Mouse (Mus musculus) hindbrain, embryonic 11.5 days (tissue): ENCODE measurements around the gene Lrp4. TPM values are rescaled to one million over a fixed set of nuclear protein-coding genes. Genes with fewer than 3 reads are reported as not detected.

Experiments
- ATAC-seq: fragments of 200-750 bp; cut with Nextera tagmentation; 2 replicates; pipeline ENCODE4 v1.8.0; 2017; ENCODE audit warnings: mild to moderate bottlenecking, moderate TSS enrichment, moderate library complexity; ENCODE audit not compliant: low FRiP score
- DNase-seq: peaks from one replicate; pipeline ENCODE4 v3.0.0-alpha.2; 2015; ENCODE audit warnings: low spot score
- H3K27ac ChIP-seq: fragments of 300-500 bp; sonication (generic); 2 replicates; pipeline ENCODE4 v1.5.1; 2014; ENCODE audit warnings: mild to moderate bottlenecking, low read depth, low read length
- H3K27me3 ChIP-seq: fragments of 300-500 bp; sonication (generic); 2 replicates; pipeline ENCODE4 v1.6.1; 2014; ENCODE audit warnings: mild to moderate bottlenecking, low read length, moderate library complexity, mixed read lengths; ENCODE audit not compliant: control insufficient read depth, insufficient read depth
- H3K36me3 ChIP-seq: fragments of 300-500 bp; sonication (generic); 2 replicates; pipeline ENCODE4 v1.6.1; 2014; ENCODE audit warnings: mild to moderate bottlenecking, low read length, moderate library complexity, mixed read lengths; ENCODE audit not compliant: control insufficient read depth, insufficient read depth
- H3K4me1 ChIP-seq: fragments of 300-500 bp; sonication (generic); replicated peaks from 2 replicates; pipeline ENCODE4 v1.6.1; 2014; ENCODE audit warnings: low read length, mixed read lengths; ENCODE audit not compliant: control insufficient read depth, insufficient read depth
- H3K4me2 ChIP-seq: fragments of 300-500 bp; sonication (generic); replicated peaks from 2 replicates; pipeline ENCODE4 v1.6.1; 2014; ENCODE audit warnings: mild to moderate bottlenecking, low read depth, low read length
- H3K4me3 ChIP-seq: fragments of 300-500 bp; sonication (generic); 2 replicates; pipeline ENCODE4 v1.5.1; 2014; ENCODE audit warnings: low read depth, low read length
- H3K9ac ChIP-seq: fragments of 300-500 bp; sonication (generic); 2 replicates; pipeline ENCODE4 v1.6.1; 2014; ENCODE audit warnings: low read depth, low read length
- H3K9me3 ChIP-seq: fragments of 300-500 bp; sonication (generic); 2 replicates; pipeline ENCODE4 v1.6.1; 2016; ENCODE audit warnings: low read length; ENCODE audit not compliant: control insufficient read depth
- WGBS: fragments of 180-500 bp; shearing (Covaris S2); extraction: QIAGEN DNeasy Blood & Tissue Kit; methylation state at CpG from one replicate; pipeline ENCODE4 v1.1.7; 2014; 5-methylcytosine and 5-hydroxymethylcytosine counted together
- polyA plus RNA-seq: library from polyadenylated mRNA; unstranded; fragments of >200 nt; fragmentation: Nextera tagmentation; extraction: Ambion mirVana; gene quantifications from 2 replicates; pipeline ENCODE4 v1.2.1, GENCODE M21; 2014

Gene Lrp4
- polyA plus RNA-seq, 1 experiment from 2014 or later: 5.9 TPM

GRCm38 (mm10) chr2:91429915-91430599 lies 27.3 kb upstream of the Lrp4 start:
- Histone ChIP-seq H3K4me2 (no peak overlapping the region), H3K36me3 (no peaks in the 10 kb centered on the region), H3K4me3 (no peak overlapping the region), H3K4me1 (no peaks in the 10 kb centered on the region), H3K9me3 (no peaks in the 10 kb centered on the region), H3K27me3 (no peaks in the 10 kb centered on the region), H3K27ac (peak overlapping the region; percentile 70), H3K9ac (no peak overlapping the region)
- peak; percentile 79 for ATAC-seq
- 22% methylated on average over 9 of the region's 9 CpGs for WGBS
- DNase-seq: peak; percentile 10

DNA sequence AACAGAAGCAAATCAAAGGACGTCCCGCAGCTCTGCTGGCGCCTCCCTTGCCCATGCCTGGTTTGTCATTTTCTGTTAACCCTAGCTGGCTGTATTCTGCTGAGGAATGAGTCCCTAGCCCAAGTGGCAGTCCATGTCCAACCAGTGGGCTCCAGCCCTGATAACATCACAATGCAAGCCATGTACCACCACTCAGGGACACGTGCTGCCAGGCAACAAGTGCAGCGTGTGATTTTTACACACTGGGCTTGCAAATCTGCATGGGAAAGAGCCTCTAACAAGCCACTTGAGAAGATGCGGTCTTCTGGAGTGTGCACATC lies 26.8 kb upstream of the Lrp4 start:
- no peak overlapping the region for H3K4me2 ChIP-seq

DNA sequence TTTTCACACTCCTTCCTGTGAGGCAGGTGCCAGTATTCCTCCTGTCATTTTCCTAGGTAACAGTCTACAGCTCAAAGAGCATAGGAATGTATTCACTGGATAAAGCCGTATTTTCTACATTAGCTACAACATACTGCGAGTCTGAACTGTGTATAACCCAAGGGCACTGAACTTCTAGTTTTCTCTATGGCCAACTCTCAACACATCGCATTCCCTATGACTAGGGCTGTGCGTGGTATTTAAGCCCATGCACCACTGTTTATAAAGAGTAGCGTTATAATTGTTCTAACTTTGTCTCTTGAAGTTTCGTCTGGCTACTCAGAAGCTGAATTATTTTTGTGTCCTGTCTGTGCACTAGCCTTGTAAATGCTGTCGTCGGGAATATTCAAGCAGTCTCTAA lies 20.6 kb upstream of the Lrp4 start:
- H3K4me2 ChIP-seq: no peak overlapping the region
- H3K27ac ChIP-seq: no peak overlapping the region
- 91% methylated on average over 8 of the region's 8 CpGs for WGBS

More for the DNA sequence above, 26.8 kb upstream of the Lrp4 start:
- H3K27ac ChIP-seq: peak overlapping the region; percentile 70
- no peaks in the 10 kb centered on the region for H3K36me3 ChIP-seq
- WGBS: 34% methylated on average over 6 of the region's 6 CpGs
- H3K27me3 ChIP-seq: no peaks in the 10 kb centered on the region
- no peaks in the 10 kb centered on the region for H3K4me1 ChIP-seq
- H3K4me3 ChIP-seq: no peak overlapping the region
- H3K9ac ChIP-seq: no peak overlapping the region
- peak; percentile 89 for ATAC-seq
- no peaks in the 10 kb centered on the region for H3K9me3 ChIP-seq
- peak; percentile 48 for DNase-seq

GRCm38 (mm10) chr2:91437116-91437815 lies 20.0 kb upstream of the Lrp4 start:
- Histone ChIP-seq H3K4me1 (no peaks in the 10 kb centered on the region; the same call in 1 of the 2 replicates), H3K27ac (no peak overlapping the region), H3K27me3 (no peaks in the 10 kb centered on the region), H3K9ac (no peak overlapping the region), H3K4me2 (no peak overlapping the region), H3K9me3 (no peaks in the 10 kb centered on the region), H3K4me3 (no peak overlapping the region), H3K36me3 (no peaks in the 10 kb centered on the region)
- DNase-seq: no peak
- WGBS: 87% methylated on average over 5 of the region's 5 CpGs
- ATAC-seq: no peak

More for the DNA sequence above, 20.6 kb upstream of the Lrp4 start:
- no peak overlapping the region for H3K9ac ChIP-seq
- DNase-seq (no peak), ATAC-seq (no peak)
- H3K4me1 ChIP-seq: no peaks in the 10 kb centered on the region; the same call in 1 of the 2 replicates
- H3K9me3 ChIP-seq: no peaks in the 10 kb centered on the region
- no peaks in the 10 kb centered on the region for H3K27me3 ChIP-seq
- H3K36me3 ChIP-seq: no peaks in the 10 kb centered on the region
- H3K4me3 ChIP-seq: no peak overlapping the region

DNA sequence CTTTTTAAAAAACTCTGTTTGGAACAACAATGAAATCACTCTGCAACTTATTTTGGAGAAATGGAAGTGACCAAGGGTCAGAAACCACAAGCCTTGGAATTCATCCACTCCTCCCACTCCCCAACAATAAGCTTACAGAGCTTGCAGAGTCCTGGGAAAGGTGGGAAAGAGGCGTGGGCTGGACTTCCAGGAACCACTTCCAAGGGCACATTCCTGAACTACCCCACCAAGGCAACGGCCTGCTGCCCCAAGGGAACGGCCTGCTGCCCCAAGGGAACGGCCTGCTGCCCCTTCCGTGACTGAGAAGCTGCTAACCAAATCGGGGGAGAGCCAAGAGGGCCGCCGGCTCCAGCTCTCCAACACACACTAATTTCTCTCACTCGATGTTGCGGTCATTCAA lies 18.0 kb upstream of the Lrp4 start:
- no peaks in the 10 kb centered on the region; the same call in 1 of the 2 replicates for H3K4me1 ChIP-seq
- no peak overlapping the region for H3K4me3 ChIP-seq
- H3K27me3 ChIP-seq: no peaks in the 10 kb centered on the region
- 84% methylated on average over 10 of the region's 10 CpGs for WGBS
- no peaks in the 10 kb centered on the region for H3K9me3 ChIP-seq
- no peak overlapping the region for H3K27ac ChIP-seq
- no peak overlapping the region for H3K4me2 ChIP-seq
- ATAC-seq (no peak), DNase-seq (no peak)
- no peak overlapping the region for H3K9ac ChIP-seq
- H3K36me3 ChIP-seq: no peaks in the 10 kb centered on the region

- H3K36me3 ChIP-seq: no peaks in the 10 kb centered on the region
- no peak overlapping the region for H3K4me3 ChIP-seq
- H3K27me3 ChIP-seq: no peaks in the 10 kb centered on the region
- no peak overlapping the region for H3K27ac ChIP-seq
- H3K9me3 ChIP-seq: no peaks in the 10 kb centered on the region
- H3K4me2 ChIP-seq: no peak overlapping the region
- no peak overlapping the region for H3K9ac ChIP-seq
- no peaks in the 10 kb centered on the region; the same call in 1 of the 2 replicates for H3K4me1 ChIP-seq
- ATAC-seq (no peak), DNase-seq (no peak)
- WGBS: 84% methylated on average over 1 of the region's 1 CpGs
Measured at GRCm38 (mm10) chr2:91439876-91440275, 17.4 kb upstream of the Lrp4 start.

GRCm38 (mm10) chr2:91440686-91441085 lies 16.6 kb upstream of the Lrp4 start:
- no peak for DNase-seq
- ATAC-seq: no peak
- Histone ChIP-seq H3K4me3 (no peak overlapping the region), H3K4me2 (no peak overlapping the region), H3K4me1 (no peaks in the 10 kb centered on the region; the same call in 1 of the 2 replicates), H3K27me3 (no peaks in the 10 kb centered on the region), H3K36me3 (no peaks in the 10 kb centered on the region), H3K27ac (no peak overlapping the region), H3K9me3 (no peaks in the 10 kb centered on the region), H3K9ac (no peak overlapping the region)
- 88% methylated on average over 5 of the region's 5 CpGs for WGBS

GRCm38 (mm10) chr2:91441715-91442114 lies 15.6 kb upstream of the Lrp4 start:
- 79% methylated on average over 2 of the region's 2 CpGs for WGBS

GRCm38 (mm10) chr2:91442241-91442640 lies 15.1 kb upstream of the Lrp4 start:
- no peak for DNase-seq
- H3K4me1 ChIP-seq: no peaks in the 10 kb centered on the region; the same call in 1 of the 2 replicates
- H3K4me2 ChIP-seq: no peak overlapping the region
- H3K27ac ChIP-seq: no peak overlapping the region
- H3K4me3 ChIP-seq: no peak overlapping the region
- H3K36me3 ChIP-seq: no peaks in the 10 kb centered on the region
- WGBS: 97% methylated on average over 1 of the region's 1 CpGs
- no peak for ATAC-seq
- H3K27me3 ChIP-seq: no peaks in the 10 kb centered on the region
- no peaks in the 10 kb centered on the region for H3K9me3 ChIP-seq
- no peak overlapping the region for H3K9ac ChIP-seq

More at GRCm38 (mm10) chr2:91441715-91442114, 15.6 kb upstream of the Lrp4 start:
- Histone ChIP-seq H3K4me3 (no peak overlapping the region), H3K36me3 (no peaks in the 10 kb centered on the region), H3K4me1 (no peaks in the 10 kb centered on the region; the same call in 1 of the 2 replicates), H3K9me3 (no peaks in the 10 kb centered on the region), H3K27ac (no peak overlapping the region), H3K9ac (no peak overlapping the region), H3K4me2 (no peak overlapping the region), H3K27me3 (no peaks in the 10 kb centered on the region)
- DNase-seq: no peak
- ATAC-seq: no peak
